Mouse (Mus musculus) liver, adult 2 months (tissue): ENCODE data around the gene Ppm1h.

ENCODE experiments used
- CTCF ChIP-seq: fragments of 200-500 bp; IDR thresholded peaks from 2 replicates; pipeline ENCODE4 v1.5.1; 2011; ENCODE audit warnings: low read depth, low read length, control low read depth
- POLR2A ChIP-seq: fragments of 200-500 bp; IDR thresholded peaks from 2 replicates; pipeline ENCODE4 v1.6.1; 2011; ENCODE audit warnings: low read length, control low read depth; ENCODE audit not compliant: insufficient read depth; ENCODE audit errors: extremely low read depth

GRCm38 (mm10) chr10:122736835-122737234 lies 58.3 kb downstream of the Ppm1h start:
- TF ChIP-seq CTCF: no peak
- no peak for TF ChIP-seq POLR2A
